Mouse (Mus musculus) midbrain, embryonic 16.5 days (tissue): Measurements from ENCODE around the gene Gcm1. TPM values are rescaled to one million over a fixed set of nuclear protein-coding genes. Genes with fewer than 3 reads are reported as not detected.

Experiments used
- ATAC-seq: fragments of 200-750 bp; cut with Nextera tagmentation; 2 replicates; pipeline ENCODE4 v1.8.0; 2017; ENCODE audit warnings: moderate TSS enrichment
- H3K27ac ChIP-seq: fragments of 300-500 bp; sonication (generic); 2 replicates; pipeline ENCODE4 v1.5.1; 2014; ENCODE audit warnings: mild to moderate bottlenecking, low read length, mixed read lengths
- H3K27me3 ChIP-seq: fragments of 300-500 bp; sonication (generic); 2 replicates; pipeline ENCODE4 v1.6.1; 2014; ENCODE audit warnings: low read depth, low read length, mixed read lengths; ENCODE audit not compliant: control insufficient read depth, insufficient read depth
- H3K36me3 ChIP-seq: fragments of 300-500 bp; sonication (generic); 2 replicates; pipeline ENCODE4 v1.6.1; 2014; ENCODE audit warnings: mild to moderate bottlenecking, low read length, moderate library complexity, mixed read lengths; ENCODE audit not compliant: control insufficient read depth, insufficient read depth
- H3K4me1 ChIP-seq: fragments of 300-500 bp; sonication (generic); 2 replicates; pipeline ENCODE4 v1.6.1; 2014; ENCODE audit warnings: mild to moderate bottlenecking, low read length, mixed read lengths; ENCODE audit not compliant: control insufficient read depth, insufficient read depth
- H3K4me2 ChIP-seq: fragments of 300-500 bp; sonication (generic); 2 replicates; pipeline ENCODE4 v1.6.1; 2014; ENCODE audit warnings: mild to moderate bottlenecking, low read length, mixed read lengths
- H3K4me3 ChIP-seq: fragments of 300-500 bp; sonication (generic); 2 replicates; pipeline ENCODE4 v1.5.1; 2014; ENCODE audit warnings: low read depth, mild to moderate bottlenecking, low read length, moderate library complexity, mixed read lengths
- H3K9ac ChIP-seq: fragments of 300-500 bp; sonication (generic); 2 replicates; pipeline ENCODE4 v1.6.1; 2014; ENCODE audit warnings: low read depth, low read length, mixed read lengths
- H3K9me3 ChIP-seq: fragments of 300-500 bp; sonication (generic); replicated peaks from 2 replicates; pipeline ENCODE4 v1.6.1; 2014; ENCODE audit warnings: mild to moderate bottlenecking, low read length, mixed read lengths; ENCODE audit not compliant: control insufficient read depth, poor library complexity, severe bottlenecking
- WGBS: fragments of 180-500 bp; shearing (Covaris S2); extraction: QIAGEN DNeasy Blood & Tissue Kit; methylation state at CpG from one replicate; pipeline ENCODE4 v1.1.7; 2014; 5-methylcytosine and 5-hydroxymethylcytosine counted together
- polyA plus RNA-seq: library from polyadenylated mRNA; unstranded; fragments of >200 nt; fragmentation: Nextera tagmentation; extraction: Ambion mirVana; gene quantifications from 2 replicates; pipeline ENCODE4 v1.2.1, GENCODE M21; 2015

Gcm1 gene
- polyA plus RNA-seq, 1 experiment from 2014 or later = not detected

- H3K27me3 ChIP-seq = no peaks in the 10 kb centered on the region
- H3K9ac ChIP-seq = no peak overlapping the region
- no peak overlapping the region for H3K27ac ChIP-seq
- ATAC-seq = no peak
- H3K9me3 ChIP-seq = no peaks in the 10 kb centered on the region
- H3K4me3 ChIP-seq = no peak overlapping the region
- no peaks in the 10 kb centered on the region for H3K36me3 ChIP-seq
- WGBS = 90% methylated on average over 5 of the region's 5 CpGs
- no peaks in the 10 kb centered on the region for H3K4me1 ChIP-seq
- no peak overlapping the region for H3K4me2 ChIP-seq
Measured at GRCm38 (mm10) chr9:78035296-78035695, 16.4 kb upstream of the Gcm1 start.

- Histone ChIP-seq H3K9me3 (no peaks in the 10 kb centered on the region), H3K4me1 (no peaks in the 10 kb centered on the region), H3K9ac (no peak overlapping the region), H3K4me3 (no peak overlapping the region), H3K36me3 (no peaks in the 10 kb centered on the region), H3K4me2 (no peak overlapping the region), H3K27me3 (no peaks in the 10 kb centered on the region), H3K27ac (no peak overlapping the region)
- no peak for ATAC-seq
- WGBS = 92% methylated on average over 8 of the region's 8 CpGs
Measured at GRCm38 (mm10) chr9:78035831-78036230, 15.9 kb upstream of the Gcm1 start.

DNA sequence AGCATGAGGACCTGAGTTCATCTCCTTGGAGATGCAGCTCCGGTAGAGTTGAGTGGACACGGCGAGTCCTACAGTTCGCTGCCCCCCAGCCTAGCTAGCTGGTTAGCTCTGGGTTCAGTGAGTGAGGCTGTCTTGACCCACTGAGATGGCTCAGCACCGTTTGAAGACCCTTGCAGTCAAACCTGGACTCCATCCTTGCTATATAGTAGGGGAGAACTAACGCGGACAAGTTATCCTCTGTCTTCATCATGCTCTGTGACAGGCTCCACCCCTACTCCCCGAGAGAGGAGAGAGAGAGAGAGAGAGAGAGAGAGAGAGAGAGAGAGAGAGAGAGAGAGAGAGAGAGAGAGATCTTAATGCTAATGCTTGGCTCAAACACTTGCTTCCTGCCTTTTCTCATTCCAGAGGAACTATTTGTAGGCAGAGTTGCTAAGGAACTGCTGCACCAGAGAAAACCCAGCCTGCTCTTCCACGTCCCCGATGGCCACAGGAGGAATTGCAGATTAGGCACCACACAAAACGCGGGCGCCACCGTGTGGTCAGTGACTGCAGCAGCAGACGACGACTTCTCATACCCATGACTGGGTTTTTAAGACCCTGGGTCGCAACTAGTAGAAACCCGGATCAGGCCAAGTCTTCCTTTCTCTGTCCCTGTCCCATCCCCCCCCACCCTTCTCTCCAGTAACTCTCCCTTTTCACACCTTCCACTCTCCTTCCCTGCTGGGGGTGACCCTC, 12.8 kb upstream of the Gcm1 start:
- Histone ChIP-seq H3K27me3 (no peaks in the 10 kb centered on the region), H3K36me3 (no peaks in the 10 kb centered on the region), H3K9ac (no peak overlapping the region), H3K4me2 (no peak overlapping the region), H3K9me3 (no peaks in the 10 kb centered on the region), H3K4me3 (no peak overlapping the region), H3K27ac (no peak overlapping the region), H3K4me1 (no peaks in the 10 kb centered on the region)
- ATAC-seq = peak; percentile 79
- 40% methylated on average over 18 of the region's 18 CpGs for WGBS

DNA sequence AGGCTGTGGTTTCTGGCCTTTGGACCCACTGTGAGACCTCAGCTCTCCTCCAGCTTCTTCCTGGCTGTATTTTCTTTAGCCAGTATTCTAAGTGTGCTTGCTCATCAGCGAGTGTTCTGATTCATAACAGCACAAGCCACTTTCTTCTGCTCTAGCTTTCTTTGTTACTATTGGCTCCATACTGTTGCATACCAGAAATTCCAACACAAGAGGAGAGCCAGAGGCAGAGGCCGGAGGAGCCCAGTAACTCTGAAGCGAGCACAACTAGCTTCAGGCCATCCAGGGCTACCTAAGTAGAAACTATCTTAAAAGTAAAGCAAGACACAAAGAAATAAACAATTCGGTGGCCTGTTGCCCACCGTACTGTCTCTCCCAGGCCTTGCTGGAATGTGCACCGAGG, 6.6 kb upstream of the Gcm1 start:
- H3K9me3 ChIP-seq = no peaks in the 10 kb centered on the region
- H3K4me1 ChIP-seq = no peaks in the 10 kb centered on the region
- no peak for ATAC-seq
- no peak overlapping the region for H3K4me3 ChIP-seq
- H3K9ac ChIP-seq = no peak overlapping the region
- WGBS = 68% methylated on average over 6 of the region's 6 CpGs
- H3K4me2 ChIP-seq = no peak overlapping the region
- H3K27ac ChIP-seq = no peak overlapping the region
- H3K27me3 ChIP-seq = no peaks in the 10 kb centered on the region
- no peaks in the 10 kb centered on the region for H3K36me3 ChIP-seq

DNA sequence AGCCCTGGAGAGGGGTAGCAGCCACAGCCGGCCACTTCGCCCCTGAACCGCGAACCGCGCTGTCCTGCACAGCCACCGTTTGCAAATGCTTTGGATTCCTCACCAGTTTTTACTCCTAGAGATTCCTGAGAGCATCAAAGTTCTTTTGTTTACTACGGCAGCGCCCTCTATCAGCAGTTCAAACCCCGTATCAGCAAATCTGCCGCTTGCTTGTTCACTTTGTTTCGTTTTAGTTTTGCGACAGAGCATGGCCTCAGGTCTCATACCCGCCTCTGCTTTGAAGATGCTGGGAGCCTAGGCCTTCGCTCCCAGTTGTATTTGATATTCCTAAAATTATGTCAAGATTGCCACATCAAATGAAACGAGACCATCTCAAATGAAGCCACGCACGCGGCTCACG, 5.0 kb upstream of the Gcm1 start:
- H3K36me3 ChIP-seq = no peaks in the 10 kb centered on the region
- H3K4me1 ChIP-seq = no peaks in the 10 kb centered on the region
- no peak overlapping the region for H3K9ac ChIP-seq
- no peak overlapping the region for H3K27ac ChIP-seq
- ATAC-seq = no peak
- H3K9me3 ChIP-seq = no peaks in the 10 kb centered on the region
- no peak overlapping the region for H3K4me2 ChIP-seq
- H3K4me3 ChIP-seq = no peak overlapping the region
- no peaks in the 10 kb centered on the region for H3K27me3 ChIP-seq
- WGBS = 57% methylated on average over 20 of the region's 20 CpGs

- Histone ChIP-seq H3K4me3 (no peak overlapping the region), H3K27ac (no peak overlapping the region), H3K9me3 (no peaks in the 10 kb centered on the region), H3K9ac (no peak overlapping the region), H3K4me1 (no peaks in the 10 kb centered on the region), H3K36me3 (no peaks in the 10 kb centered on the region), H3K4me2 (no peak overlapping the region), H3K27me3 (no peaks in the 10 kb centered on the region)
- WGBS = 56% methylated on average over 5 of the region's 5 CpGs
- ATAC-seq = no peak
Measured at GRCm38 (mm10) chr9:78050452-78050970, 1.2 kb upstream of the Gcm1 start.

- WGBS = 74% methylated on average over 8 of the region's 8 CpGs
- Histone ChIP-seq H3K36me3 (no peaks in the 10 kb centered on the region), H3K4me1 (no peaks in the 10 kb centered on the region), H3K27ac (no peak overlapping the region), H3K4me2 (no peak overlapping the region), H3K9me3 (no peaks in the 10 kb centered on the region), H3K9ac (no peak overlapping the region), H3K4me3 (no peak overlapping the region), H3K27me3 (no peaks in the 10 kb centered on the region)
- ATAC-seq = no peak
Measured at GRCm38 (mm10) chr9:78053821-78054220, 2.1 kb downstream of the Gcm1 start.

DNA sequence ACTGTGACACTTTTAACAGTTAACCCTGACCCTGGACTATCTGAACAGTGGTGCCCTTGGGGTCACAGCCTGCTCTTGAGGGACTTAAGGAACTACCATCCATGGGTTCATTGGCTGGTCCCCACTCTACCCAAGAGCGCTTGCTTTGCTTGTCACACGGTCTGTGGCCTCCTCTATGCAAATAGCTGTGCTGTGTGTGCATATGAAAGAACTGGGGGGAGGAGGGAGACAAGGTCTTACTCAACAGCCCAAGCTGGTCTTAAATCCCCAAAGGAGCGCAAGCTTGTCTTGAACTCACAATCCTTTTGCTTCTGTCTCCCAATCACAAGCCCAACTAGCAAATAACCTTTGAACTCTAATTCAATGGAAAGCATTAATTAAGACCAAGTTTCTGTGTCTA, 2.6 kb downstream of the Gcm1 start:
- Histone ChIP-seq H3K4me3 (no peak overlapping the region), H3K27ac (no peak overlapping the region), H3K36me3 (no peaks in the 10 kb centered on the region), H3K4me2 (no peak overlapping the region), H3K4me1 (no peaks in the 10 kb centered on the region), H3K9me3 (no peaks in the 10 kb centered on the region), H3K9ac (no peak overlapping the region), H3K27me3 (no peaks in the 10 kb centered on the region)
- ATAC-seq = no peak
- WGBS = 69% methylated on average over 3 of the region's 3 CpGs

GRCm38 (mm10) chr9:78059525-78060120, 7.9 kb downstream of the Gcm1 start:
- Histone ChIP-seq H3K4me1 (no peaks in the 10 kb centered on the region), H3K36me3 (no peaks in the 10 kb centered on the region), H3K4me2 (no peak overlapping the region), H3K9me3 (no peaks in the 10 kb centered on the region), H3K9ac (no peak overlapping the region), H3K27me3 (no peaks in the 10 kb centered on the region), H3K27ac (no peak overlapping the region), H3K4me3 (no peak overlapping the region)
- 85% methylated on average over 16 of the region's 16 CpGs for WGBS
- ATAC-seq = no peak
